Mouse (Mus musculus) testis, adult 2 months (tissue): ENCODE results near the gene 4930432K21Rik.

Experiments used
- CTCF ChIP-seq: fragments of 200-500 bp; IDR thresholded peaks from 2 replicates; pipeline ENCODE4 v1.5.1; 2012; ENCODE audit warnings: low read depth, mild to moderate bottlenecking, inconsistent platforms, low read length, moderate library complexity; ENCODE audit not compliant: control insufficient read depth, insufficient read depth, insufficient replicate concordance
- POLR2A ChIP-seq: fragments of 200-500 bp; IDR thresholded peaks from 2 replicates; pipeline ENCODE4 v1.6.1; 2012; ENCODE audit warnings: low read depth, mild to moderate bottlenecking, inconsistent platforms, low read length, moderate library complexity; ENCODE audit not compliant: control insufficient read depth

DNA sequence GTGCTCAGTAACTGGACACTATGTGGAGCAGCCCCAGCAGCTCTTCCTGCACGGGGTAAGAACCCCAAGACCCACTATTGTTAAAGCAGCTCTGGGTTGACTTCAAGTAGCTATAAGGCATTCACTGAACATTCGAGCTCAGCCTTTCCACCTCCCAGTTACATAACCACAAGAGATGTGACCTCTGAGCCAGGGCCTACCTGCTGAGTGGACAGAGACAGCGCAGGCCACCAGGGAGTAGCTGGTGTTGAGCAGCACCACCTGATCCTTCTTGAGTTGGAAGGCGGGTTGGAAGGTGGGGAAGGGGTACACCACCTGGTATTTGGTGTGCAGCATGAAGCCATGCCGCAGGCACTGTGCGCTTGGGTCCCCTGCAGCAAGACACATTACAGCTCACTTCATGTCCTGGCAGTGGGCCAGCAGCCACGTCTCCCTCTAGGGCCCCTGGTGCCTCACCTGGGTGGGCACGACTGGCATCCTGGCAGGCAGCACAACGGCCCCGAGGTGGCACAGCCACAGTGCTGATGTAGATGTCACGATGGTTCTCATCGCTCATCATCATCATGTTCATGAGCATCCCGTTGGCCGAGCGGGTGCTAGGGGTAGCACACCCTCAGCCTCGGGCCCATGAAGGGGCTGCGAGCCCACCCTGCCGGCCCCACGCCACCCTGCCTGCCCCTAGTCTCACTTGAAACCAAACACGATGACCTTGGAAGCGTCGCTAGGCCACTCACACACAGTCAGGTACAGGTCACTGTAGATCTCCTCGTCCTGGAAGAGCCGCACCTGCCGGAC lies 46.2 kb upstream of the 4930432K21Rik start:
- no peak for TF ChIP-seq POLR2A
- no peak for TF ChIP-seq CTCF
